22 mouse cellular contexts compared by ENCODE assay signal in genomic region chr3:107833370-107833769, GRCm38 (mm10). TPM values are rescaled to one million over a fixed set of nuclear protein-coding genes. Genes with fewer than 3 reads are reported as not detected.
DNase-seq lines count a peak whose midpoint lies in the region; ATAC-seq and TF ChIP-seq lines count a peak whose summit lies in the region.
"Had no signal": no experiment of that assay in that cellular context is flagged by ENCODE, and none has a peak within 500 bp of the region (broad histone marks: within the 10 kb centered on the region; RNA-seq: fewer than 3 reads in every experiment).

No protein-coding gene starts in this region.

- no peak overlapping the region for H3K9ac ChIP-seq in forebrain, embryonic 15.5 days (replicated peaks)
- no peak overlapping the region for H3K9ac ChIP-seq in forebrain, postnatal 0 days
- no peak overlapping the region for H3K9ac ChIP-seq in midbrain, embryonic 11.5 days (ENCODE audit: low read length)
- H3K9ac ChIP-seq in midbrain, embryonic 14.5 days (replicated peaks; ENCODE audit: low read length), result no peak overlapping the region
- H3K9ac ChIP-seq in intestine, embryonic 16.5 days (ENCODE audit: low read depth, low read length), result no peak overlapping the region
- H3K9ac ChIP-seq: embryonic facial prominence, embryonic 15.5 days; neural tube, embryonic 15.5 days had no signal

- H3K27me3 ChIP-seq in forebrain, embryonic 15.5 days, result no peaks in the 10 kb centered on the region
- no peaks in the 10 kb centered on the region for H3K27me3 ChIP-seq in forebrain, postnatal 0 days (ENCODE audit: insufficient read depth, low read length)
- no peaks in the 10 kb centered on the region for H3K27me3 ChIP-seq in midbrain, embryonic 11.5 days (ENCODE audit: control insufficient read depth, insufficient read depth, low read length)
- no peaks in the 10 kb centered on the region for H3K27me3 ChIP-seq in midbrain, embryonic 14.5 days (ENCODE audit: control insufficient read depth, insufficient read depth, low read length)
- H3K27me3 ChIP-seq in limb, embryonic 10.5 days (ENCODE audit: low read depth, poor library complexity, severe bottlenecking), result no peaks in the 10 kb centered on the region
- no peaks in the 10 kb centered on the region for H3K27me3 ChIP-seq in intestine, embryonic 16.5 days (replicated peaks; ENCODE audit: control insufficient read depth, insufficient read depth, low read length)
- H3K27me3 ChIP-seq: embryonic facial prominence, embryonic 15.5 days; neural tube, embryonic 15.5 days had no signal

- no peak overlapping the region for H3K4me2 ChIP-seq in forebrain, embryonic 15.5 days (replicated peaks)
- no peak overlapping the region for H3K4me2 ChIP-seq in forebrain, postnatal 0 days (ENCODE audit: low read depth)
- no peak overlapping the region for H3K4me2 ChIP-seq in midbrain, embryonic 11.5 days
- H3K4me2 ChIP-seq in midbrain, embryonic 14.5 days (ENCODE audit: low read length), result no peak overlapping the region
- no peak overlapping the region for H3K4me2 ChIP-seq in intestine, embryonic 16.5 days (ENCODE audit: low read depth, low read length)
- H3K4me2 ChIP-seq: embryonic facial prominence, embryonic 15.5 days had no signal

- H3K4me3 ChIP-seq in forebrain, embryonic 15.5 days, result no peak overlapping the region
- no peak overlapping the region for H3K4me3 ChIP-seq in forebrain, postnatal 0 days (ENCODE audit: low read depth, low read length)
- no peak overlapping the region for H3K4me3 ChIP-seq in midbrain, embryonic 11.5 days (ENCODE audit: low read depth, low read length)
- no peak overlapping the region for H3K4me3 ChIP-seq in midbrain, embryonic 14.5 days (replicated peaks; ENCODE audit: low read depth, low read length)
- no peak overlapping the region for H3K4me3 ChIP-seq in limb, embryonic 10.5 days
- H3K4me3 ChIP-seq in intestine, embryonic 16.5 days (ENCODE audit: low read length), result no peak overlapping the region
- H3K4me3 ChIP-seq: embryonic facial prominence, embryonic 15.5 days; neural tube, embryonic 15.5 days had no signal

- WGBS in forebrain, embryonic 15.5 days, result 75% methylated on average over 1 of the region's 1 CpGs
- WGBS in forebrain, postnatal 0 days, result 57% methylated on average over 1 of the region's 1 CpGs
- 75% methylated on average over 1 of the region's 1 CpGs for WGBS in midbrain, embryonic 11.5 days
- 64% methylated on average over 1 of the region's 1 CpGs for WGBS in midbrain, embryonic 14.5 days
- 95% methylated on average over 1 of the region's 1 CpGs for WGBS in limb, embryonic 10.5 days
- WGBS in intestine, embryonic 16.5 days, result 76% methylated on average over 1 of the region's 1 CpGs

- TF ChIP-seq CTCF in forebrain, postnatal 0 days (IDR thresholded peaks at IDR 0.05; ENCODE audit: low read depth), result no peak

- no peaks in the 10 kb centered on the region for H3K36me3 ChIP-seq in forebrain, embryonic 15.5 days
- no peaks in the 10 kb centered on the region for H3K36me3 ChIP-seq in forebrain, postnatal 0 days (ENCODE audit: insufficient read depth)
- H3K36me3 ChIP-seq in midbrain, embryonic 11.5 days (ENCODE audit: control insufficient read depth, insufficient read depth, low read length), result no peaks in the 10 kb centered on the region
- H3K36me3 ChIP-seq in midbrain, embryonic 14.5 days (ENCODE audit: control insufficient read depth, insufficient read depth, low read length), result no peaks in the 10 kb centered on the region
- H3K36me3 ChIP-seq in limb, embryonic 10.5 days, result no peaks in the 10 kb centered on the region
- no peaks in the 10 kb centered on the region for H3K36me3 ChIP-seq in intestine, embryonic 16.5 days (ENCODE audit: control insufficient read depth, insufficient read depth, low read length)
- H3K36me3 ChIP-seq: embryonic facial prominence, embryonic 15.5 days; neural tube, embryonic 15.5 days had no signal

- H3K9me3 ChIP-seq in forebrain, embryonic 15.5 days, result no peaks in the 10 kb centered on the region
- no peaks in the 10 kb centered on the region for H3K9me3 ChIP-seq in forebrain, postnatal 0 days (ENCODE audit: low read length)
- no peaks in the 10 kb centered on the region for H3K9me3 ChIP-seq in midbrain, embryonic 11.5 days (ENCODE audit: control insufficient read depth, low read length)
- no peaks in the 10 kb centered on the region for H3K9me3 ChIP-seq in midbrain, embryonic 14.5 days (ENCODE audit: control insufficient read depth, low read length)
- no peaks in the 10 kb centered on the region for H3K9me3 ChIP-seq in limb, embryonic 10.5 days (replicated peaks)
- no peaks in the 10 kb centered on the region for H3K9me3 ChIP-seq in intestine, embryonic 16.5 days (ENCODE audit: control insufficient read depth, low read length)
- H3K9me3 ChIP-seq: embryonic facial prominence, embryonic 15.5 days; neural tube, embryonic 15.5 days had no signal

- 0 out of 2 replicates have a peak overlapping the region, but pooled peaks have one; percentile 39 for H3K27ac ChIP-seq in forebrain, embryonic 15.5 days (replicated peaks)
- no peak overlapping the region for H3K27ac ChIP-seq in forebrain, postnatal 0 days (ENCODE audit: low read depth, low read length)
- no peak overlapping the region for H3K27ac ChIP-seq in midbrain, embryonic 11.5 days (ENCODE audit: low read depth, low read length)
- H3K27ac ChIP-seq in midbrain, embryonic 14.5 days (replicated peaks; ENCODE audit: low read depth, low read length), result no peak overlapping the region; the same call in 1 of the 2 replicates
- peak overlapping the region; percentile 79 for H3K27ac ChIP-seq in limb, embryonic 10.5 days
- no peak overlapping the region for H3K27ac ChIP-seq in intestine, embryonic 16.5 days (ENCODE audit: low read length)
- H3K27ac ChIP-seq: embryonic facial prominence, embryonic 15.5 days; macrophage; neural tube, embryonic 15.5 days had no signal

- peaks cover 26% of the 10 kb centered on the region for H3K4me1 ChIP-seq in forebrain, embryonic 15.5 days
- H3K4me1 ChIP-seq in forebrain, postnatal 0 days (ENCODE audit: insufficient read depth), result peaks cover 11% of the 10 kb centered on the region; the same call in 1 of the 2 replicates
- peaks cover 9% of the 10 kb centered on the region for H3K4me1 ChIP-seq in midbrain, embryonic 11.5 days (ENCODE audit: control insufficient read depth, insufficient read depth, low read length)
- H3K4me1 ChIP-seq in midbrain, embryonic 14.5 days (ENCODE audit: control insufficient read depth, insufficient read depth, low read length), result peaks cover 17% of the 10 kb centered on the region
- peaks cover 55% of the 10 kb centered on the region for H3K4me1 ChIP-seq in limb, embryonic 10.5 days
- H3K4me1 ChIP-seq in intestine, embryonic 16.5 days (ENCODE audit: control insufficient read depth, insufficient read depth, low read length), result no peaks in the 10 kb centered on the region

- peak; percentile 30; the same call in 1 of the 2 replicates for ATAC-seq in forebrain, embryonic 15.5 days (replicated peaks)
- ATAC-seq in forebrain, postnatal 0 days, result no peak
- peak; percentile 33; the same call in 1 of the 2 replicates for ATAC-seq in midbrain, embryonic 11.5 days (ENCODE audit: low FRiP score)
- ATAC-seq in midbrain, embryonic 14.5 days (ENCODE audit: low FRiP score, low TSS enrichment), result no peak
- no peak for ATAC-seq in inflammation-experienced regulatory T-cells, adult 6 months
- ATAC-seq in intestine, embryonic 16.5 days, result no peak

- no peak for DNase-seq in forebrain, postnatal 0 days
- DNase-seq in midbrain, embryonic 11.5 days (ENCODE audit: low spot score, missing footprints), result no peak
- DNase-seq in midbrain, embryonic 14.5 days, result no peak
- no peak for DNase-seq in limb, embryonic 10.5 days (ENCODE audit: low spot score)
- DNase-seq in right cerebral cortex, adult 2 months (ENCODE audit: low spot score in 2 of 2), result no peak
- DNase-seq: adrenal gland, adult 2 months; gastrocnemius, postnatal 10 days; heart, postnatal 10 days; kidney, adult 9 months; kidney, postnatal 36 days; lung, adult 18-20 months had no signal

RNA-seq across cellular contexts. Expression of gene Eps8l3, which starts 43.7 kb away (rescaled TPM):
- not detected in 2 replicates for polyA plus RNA-seq in forebrain, embryonic 15.5 days (2015; fragmentation: Nextera tagmentation; extraction: Ambion mirVana)
- total RNA-seq in forebrain, postnatal 0 days (2014; rRNA removed), result not detected in 2 replicates
- polyA plus RNA-seq in forebrain, postnatal 0 days (2015; fragmentation: Nextera tagmentation; extraction: Ambion mirVana), result not detected in 2 replicates
- not detected in 2 replicates for polyA plus RNA-seq in midbrain, embryonic 11.5 days (2014; fragmentation: Nextera tagmentation; extraction: Ambion mirVana)
- not detected in 2 replicates for polyA plus RNA-seq in midbrain, embryonic 14.5 days (2014; fragmentation: Nextera tagmentation; extraction: Ambion mirVana)
- not detected in 2 replicates for polyA plus RNA-seq in limb, embryonic 10.5 days (2016; fragmentation: Nextera tagmentation; extraction: Ambion mirVana)
- polyA plus RNA-seq in inflammation-experienced regulatory T-cells, adult 6 months (2017; shearing (Covaris generic)), result not detected
- polyA plus RNA-seq in intestine, embryonic 16.5 days (2015; fragmentation: Nextera tagmentation; extraction: Ambion mirVana), result 274 and 322 TPM in 2 replicates
- total RNA-seq: adrenal gland, adult 2 months; ES-E14; gastrocnemius, postnatal 10 days; heart, postnatal 10 days; layer of hippocampus, postnatal 14 days; left cerebral cortex, postnatal 10 days had no signal
- polyA plus RNA-seq: adrenal gland, adult 2 months; C2C12; embryonic facial prominence, embryonic 15.5 days; macrophage; neural tube, embryonic 15.5 days; urinary bladder, adult 2 months had no signal

Comparison
In these comparisons a context has a peak if more than half of its experiments do, and no peak if none do; other contexts are left out.
1. ATAC-seq: peak in forebrain, embryonic 15.5 days (single experiment) and midbrain, embryonic 11.5 days (single experiment); none in forebrain, postnatal 0 days (single experiment), midbrain, embryonic 14.5 days (single experiment), inflammation-experienced regulatory T-cells, adult 6 months (single experiment) and intestine, embryonic 16.5 days (single experiment).
2. H3K27ac ChIP-seq: peak in forebrain, embryonic 15.5 days (single experiment) and limb, embryonic 10.5 days (single experiment); none in forebrain, postnatal 0 days (single experiment), midbrain, embryonic 11.5 days (single experiment), midbrain, embryonic 14.5 days (single experiment) and intestine, embryonic 16.5 days (single experiment).
3. RNA of gene Eps8l3, which starts 43.7 kb away (polyA plus RNA-seq): 274 to 322 TPM in intestine, embryonic 16.5 days; not detected in forebrain, embryonic 15.5 days, not detected in forebrain, postnatal 0 days, not detected in midbrain, embryonic 11.5 days, not detected in midbrain, embryonic 14.5 days, not detected in limb, embryonic 10.5 days and not detected in inflammation-experienced regulatory T-cells, adult 6 months; every median in the first group is over 100 times any median in the second.